Mouse (Mus musculus) left cerebral cortex, adult 8-10 months (tissue): ENCODE data around the gene Sbds. TPM values are rescaled to one million over a fixed set of nuclear protein-coding genes. Genes with fewer than 3 reads are reported as not detected.
"Not testable (repeated sequence)": the region's sequence is repeated elsewhere in the genome, so short reads cannot be mapped to it uniquely, and the experiment has no call there.

Experiments used
- DNase-seq, 2 experiments: peaks; one replicate each; pipeline ENCODE4 v3.0.0; 2022; ENCODE audit warnings: low spot score in 2 of 2
- total RNA-seq, 4 experiments: library from RNA; stranded (reverse); gene quantifications; 2 replicates each; pipeline ENCODE4 v1.2.4; 2022

Sbds gene
- total RNA-seq, 4 experiments from 2014 or later = 77.8 to 89.1 (median 86.8) TPM

DNA sequence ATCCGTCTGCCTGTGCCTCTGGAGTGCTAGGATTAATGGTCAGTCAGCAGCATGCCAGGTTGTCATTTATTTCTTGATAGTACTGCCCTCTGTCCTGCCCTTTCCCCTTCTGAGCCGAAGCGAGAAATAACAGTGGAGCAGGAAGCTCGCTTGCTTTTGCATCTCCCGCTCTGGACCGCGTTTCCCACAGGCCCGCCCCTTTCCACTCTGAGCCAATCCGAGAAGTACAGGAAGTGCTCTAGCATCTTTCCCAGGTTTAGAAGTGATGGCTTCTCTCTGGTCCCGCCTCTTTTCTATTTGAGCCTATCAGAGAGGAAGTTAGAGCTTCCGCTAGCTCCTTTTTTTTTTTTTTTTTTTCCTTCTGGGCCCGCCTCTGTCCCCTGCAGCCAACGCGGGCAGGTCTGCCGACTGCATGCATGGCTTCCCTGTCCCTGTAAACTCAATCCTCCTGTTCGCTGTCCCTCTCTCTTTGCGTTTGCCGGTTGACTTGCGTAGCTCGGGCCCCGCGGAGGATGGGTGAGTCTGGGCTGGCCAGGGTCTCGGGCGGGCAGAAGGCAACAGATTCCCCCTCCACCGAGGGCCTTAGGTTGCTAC is 1.4 kb upstream of the Sbds start:
- DNase-seq = peak; percentile 71 to 93

DNA sequence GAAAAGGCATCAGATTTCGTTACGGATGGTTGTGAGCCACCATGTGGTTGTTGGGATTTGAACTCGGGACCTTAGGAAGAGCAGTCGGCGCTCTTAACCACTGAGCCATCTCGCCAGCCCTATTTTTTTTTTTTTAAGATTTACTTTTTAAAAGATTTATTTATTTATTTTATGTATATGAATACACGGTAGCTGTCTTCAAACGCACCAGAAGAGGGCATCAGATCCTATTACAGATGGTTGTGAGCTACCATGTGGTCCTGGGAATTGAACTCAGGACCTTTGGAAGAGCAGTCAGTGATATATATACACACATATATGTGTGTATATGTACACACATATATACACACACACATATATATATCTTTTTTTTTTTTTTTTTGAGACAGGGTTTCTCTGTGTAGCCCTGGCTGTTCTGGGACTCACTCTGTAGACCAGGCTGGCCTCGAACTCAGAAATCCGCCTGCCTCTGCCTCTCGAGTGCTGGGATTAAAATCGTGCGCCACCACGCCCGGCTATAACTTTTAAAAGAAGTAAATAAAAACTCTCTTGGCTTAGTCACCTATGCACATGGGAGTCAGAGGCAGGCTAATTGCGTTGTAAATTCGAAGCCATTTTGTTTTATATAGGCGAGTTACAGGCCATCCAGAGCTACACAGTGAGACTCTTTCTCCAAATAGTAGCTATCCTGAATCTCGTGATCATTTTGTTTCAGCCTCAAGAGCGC is 632 bp upstream of the Sbds start:
- not testable (repeated sequence) for DNase-seq

DNA sequence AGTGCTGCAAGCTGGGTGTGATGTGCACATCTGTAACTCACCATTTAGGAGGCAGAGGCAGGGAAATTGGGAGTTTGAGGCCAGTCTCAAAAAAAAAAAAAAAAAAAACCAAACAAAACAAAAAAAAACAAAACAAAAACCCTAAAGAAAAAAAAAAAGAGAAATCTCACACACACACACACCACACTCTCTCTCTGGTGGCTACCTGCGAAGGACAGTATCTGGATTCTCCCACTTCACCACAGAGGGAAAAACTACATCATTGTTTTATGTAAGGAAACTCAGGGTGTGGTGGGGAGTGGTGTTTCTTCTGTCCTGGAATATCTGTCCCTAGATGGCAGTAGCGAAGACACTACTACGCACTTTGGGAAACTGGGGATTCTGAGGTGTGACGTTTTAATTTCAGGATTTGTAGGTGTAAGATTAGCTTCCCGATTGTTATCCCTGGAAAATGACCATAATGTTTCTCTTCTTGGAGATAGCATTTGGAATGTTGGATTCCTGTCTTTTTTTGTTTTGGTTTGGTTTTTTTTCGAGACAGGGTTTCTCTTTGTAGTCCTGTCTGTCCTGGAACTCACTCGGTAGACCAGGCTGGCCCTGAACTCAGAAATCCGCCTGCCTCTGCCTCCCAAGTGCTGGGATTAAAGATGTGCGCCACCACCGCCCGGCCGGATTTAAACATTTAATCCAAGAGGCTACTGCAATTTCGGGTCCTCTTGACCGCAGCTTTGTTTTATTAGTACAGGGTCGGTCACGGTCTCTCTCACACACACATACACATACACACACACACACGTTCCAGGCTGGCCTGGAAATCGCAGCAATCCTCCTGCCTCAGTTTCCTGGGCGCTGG is 940 bp downstream of the Sbds start:
- DNase-seq = no peak

DNA sequence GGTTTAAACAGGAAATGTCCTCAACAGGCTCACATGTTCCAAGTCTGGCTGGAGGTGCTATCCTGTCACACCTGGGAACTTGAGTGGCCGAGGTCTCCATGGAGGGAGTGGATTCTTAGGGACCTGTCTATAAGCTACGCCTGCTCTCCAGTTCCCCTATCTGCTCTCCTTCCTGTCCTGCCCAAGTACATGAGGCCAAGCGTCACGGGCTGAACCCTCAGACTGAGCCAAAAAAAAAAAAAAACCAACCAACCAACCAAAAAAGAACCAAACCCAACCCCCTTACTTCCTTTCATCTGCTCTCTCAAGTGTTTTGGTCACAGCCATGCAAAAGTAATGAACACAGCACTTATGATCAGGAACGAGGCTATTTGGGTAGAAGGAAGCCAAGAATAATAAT is 7.5 kb downstream of the Sbds start:
- DNase-seq = no peak

DNA sequence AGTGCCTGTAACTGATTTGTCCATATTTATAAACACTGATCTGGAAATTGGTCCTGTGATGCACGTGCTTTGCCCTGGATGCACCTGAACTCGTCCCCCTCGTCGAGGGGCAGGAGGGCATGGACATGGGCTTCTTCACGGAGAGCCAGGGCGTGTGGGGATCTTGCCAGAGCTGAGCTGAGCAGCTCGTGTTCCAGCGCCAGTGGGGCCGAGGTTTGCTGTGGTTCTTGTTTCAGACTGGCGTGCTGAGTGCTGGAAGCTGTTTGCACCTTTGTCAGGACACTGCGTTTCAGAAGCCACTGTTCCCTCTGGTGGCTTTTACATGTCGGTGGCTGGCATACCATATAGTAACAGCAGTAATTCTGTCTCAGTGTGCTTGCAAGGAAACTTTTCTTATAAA is 13.9 kb downstream of the Sbds start:
- no peak for DNase-seq

DNA sequence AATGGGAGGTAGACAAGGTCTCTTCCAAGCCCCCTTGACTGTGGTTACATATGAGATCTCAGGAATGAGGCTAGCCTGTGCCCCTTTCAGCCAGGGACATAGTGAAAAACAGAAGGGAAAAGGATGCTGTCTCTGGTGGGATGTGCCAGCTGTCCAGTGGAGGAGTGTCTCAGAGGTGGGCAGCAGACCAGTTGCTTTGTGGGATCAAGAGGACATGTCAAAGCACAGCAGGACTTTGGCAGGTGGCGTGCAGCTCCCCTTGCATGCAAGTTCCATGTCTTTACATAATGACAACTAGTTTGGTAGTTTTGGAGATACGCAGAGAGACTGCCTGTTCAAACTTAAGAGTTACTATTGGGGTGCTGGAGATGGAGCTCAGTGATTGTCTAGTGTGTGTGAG is 15.5 kb downstream of the Sbds start:
- DNase-seq = no peak

DNA sequence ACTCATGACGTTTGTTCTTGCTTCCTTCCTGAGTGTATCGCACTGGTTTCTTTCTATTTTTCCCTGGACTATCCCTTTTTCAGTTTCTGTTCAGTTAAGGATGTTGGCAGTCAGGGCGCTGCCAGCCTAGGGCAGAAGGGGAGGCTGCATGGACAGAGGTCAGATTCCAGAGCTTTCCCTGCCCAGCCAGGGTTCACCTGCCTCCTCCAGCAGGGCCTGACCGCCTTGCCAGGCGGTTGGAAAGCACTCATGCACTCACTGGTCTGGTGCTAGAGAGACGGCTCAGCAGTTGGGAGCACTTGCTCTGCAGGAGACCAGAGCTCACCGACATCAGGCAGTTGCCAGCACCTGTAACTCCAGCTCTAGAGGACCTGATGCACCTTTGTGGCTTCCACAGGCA is 16.1 kb downstream of the Sbds start:
- no peak for DNase-seq

DNA sequence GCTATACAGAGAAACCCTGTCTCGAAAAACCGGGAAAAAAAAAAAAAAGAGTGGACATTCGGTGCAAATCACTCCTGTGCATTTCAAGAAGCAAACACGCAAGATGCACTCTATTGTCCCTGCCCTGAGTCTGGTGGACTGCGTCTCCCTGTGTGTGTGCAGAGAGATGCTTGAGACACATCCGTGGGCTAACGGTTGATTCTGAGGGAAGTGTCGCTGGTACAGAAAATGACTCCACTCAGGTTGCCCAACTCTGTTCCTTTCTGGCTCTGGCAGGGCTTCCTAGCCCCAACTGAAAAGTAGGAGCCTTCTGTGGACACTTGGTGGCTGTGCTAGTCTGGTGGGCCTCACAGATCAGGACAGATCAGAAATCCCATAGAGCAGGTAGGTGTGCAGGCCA is 19.0 kb downstream of the Sbds start:
- DNase-seq = no peak

DNA sequence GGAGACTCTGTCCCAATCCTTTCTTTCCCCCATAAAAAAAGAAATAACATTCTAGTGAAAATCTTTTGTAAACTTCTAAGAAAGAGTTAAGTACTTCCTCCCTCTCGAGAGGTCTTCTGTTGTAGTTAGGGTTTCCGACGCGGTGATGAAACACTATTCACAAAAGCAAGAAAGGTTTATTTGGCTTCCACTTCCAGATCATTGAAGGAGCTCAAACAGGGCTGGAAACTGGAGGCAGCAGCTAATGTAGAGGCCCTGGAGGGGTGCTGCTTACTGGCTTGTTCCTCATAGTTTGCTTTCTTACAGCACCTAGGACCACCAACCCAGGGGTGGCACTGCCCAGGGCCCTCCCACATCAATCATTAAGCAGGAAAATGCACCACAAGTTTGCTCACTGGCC is 27.2 kb downstream of the Sbds start:
- no peak for DNase-seq

DNA sequence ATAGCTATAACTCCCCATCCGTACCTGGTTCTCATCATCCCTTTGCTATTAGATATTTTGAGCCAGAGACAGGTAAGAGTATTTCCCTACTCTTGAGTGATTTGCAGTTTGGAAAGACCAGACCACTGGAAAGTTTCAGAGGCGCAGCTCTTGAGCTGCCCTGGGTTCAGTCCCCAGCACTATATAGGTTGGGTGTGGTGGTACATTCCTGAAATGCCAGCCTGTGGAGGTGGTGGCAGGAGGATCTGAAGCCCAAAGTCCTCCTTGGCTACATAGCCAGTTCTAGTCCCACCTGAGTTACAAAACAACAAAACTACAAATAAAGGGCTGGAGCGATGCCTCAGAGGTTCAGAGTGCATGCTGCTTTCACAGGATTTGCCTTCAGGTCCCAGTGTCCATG is 28.5 kb downstream of the Sbds start:
- DNase-seq = no peak

DNA sequence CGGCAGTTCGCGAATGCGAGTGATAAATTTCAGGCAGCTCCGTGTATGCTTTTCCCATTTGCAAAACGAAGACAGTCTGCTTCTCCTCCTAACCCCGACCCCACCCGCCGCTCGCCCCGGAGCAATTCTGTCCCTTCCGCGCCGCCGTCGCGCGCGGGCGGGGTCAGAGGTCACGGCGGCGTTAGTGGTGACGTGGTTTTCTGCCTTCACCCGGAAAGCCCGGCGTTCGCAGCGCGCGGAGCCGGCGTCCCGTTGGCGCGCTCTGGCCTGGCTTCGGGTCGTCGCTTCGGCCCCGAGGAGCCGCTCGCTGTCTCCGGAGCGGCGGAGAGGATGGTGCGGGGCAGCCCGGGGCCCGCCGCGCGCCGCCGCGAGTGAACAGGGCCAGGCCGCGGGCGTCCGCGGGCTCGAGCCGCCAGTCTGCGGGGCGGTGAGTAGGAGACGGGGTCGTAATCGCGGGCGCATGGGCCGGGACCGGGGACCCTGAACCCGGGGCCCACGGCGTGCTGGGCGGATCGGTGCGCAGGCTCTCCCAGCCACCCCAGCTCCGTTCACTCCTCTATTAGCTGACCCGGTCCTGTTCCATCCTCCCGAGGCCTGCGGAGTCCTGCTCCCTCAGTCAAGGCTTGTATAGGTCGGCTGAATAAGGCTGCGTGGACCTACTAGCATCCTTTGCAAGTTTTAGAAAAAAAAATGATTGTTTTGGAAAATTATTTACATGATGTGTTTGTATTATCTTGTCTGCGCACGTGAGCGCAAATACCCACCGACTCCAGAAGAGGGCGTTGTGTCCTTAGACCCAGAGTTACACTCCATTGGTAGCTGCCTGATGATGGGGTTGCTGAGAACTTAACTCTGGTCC is 33.0 kb downstream of the Sbds start:
- DNase-seq = peak; percentile 89 to 96

DNA sequence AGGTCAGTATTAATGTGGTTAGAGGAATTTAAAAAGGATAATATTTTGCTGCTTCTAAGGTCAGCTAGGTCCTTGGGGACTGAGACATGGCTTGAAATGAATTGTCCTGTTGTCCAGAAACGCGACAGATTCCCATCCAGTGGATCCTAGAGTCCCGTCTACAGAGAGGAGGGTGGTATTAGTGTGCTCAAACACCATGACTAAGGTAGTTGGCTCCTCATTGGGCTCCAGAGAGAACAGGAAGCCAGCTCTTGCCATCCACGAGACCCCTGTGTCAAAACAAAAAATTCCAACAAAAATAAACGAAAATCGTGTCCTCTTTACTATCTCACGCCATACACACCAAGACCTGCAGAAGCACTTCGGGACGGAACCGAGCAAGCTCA is 33.6 kb downstream of the Sbds start:
- peak in 1 of 2 experiments; percentile 33 for DNase-seq

DNA sequence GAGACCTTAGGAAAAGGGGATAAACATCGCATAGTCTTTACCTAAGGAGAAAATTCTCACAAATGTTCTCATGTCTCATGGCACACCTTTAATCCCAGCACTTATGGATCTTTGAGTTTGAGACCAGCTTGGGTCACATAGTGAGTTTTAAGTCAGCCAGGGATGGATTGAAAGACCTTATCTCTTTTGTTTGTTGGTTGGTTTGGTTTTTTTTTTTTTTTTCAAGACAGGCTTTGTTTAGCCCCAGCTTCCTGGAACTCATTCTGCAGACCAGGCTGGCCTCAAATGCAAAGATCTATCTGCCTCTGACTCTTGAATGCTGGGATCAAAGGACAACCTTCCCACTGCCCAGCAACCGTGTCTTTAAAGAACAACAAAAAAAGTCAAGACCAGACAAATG is 34.0 kb downstream of the Sbds start:
- DNase-seq = no peak

DNA sequence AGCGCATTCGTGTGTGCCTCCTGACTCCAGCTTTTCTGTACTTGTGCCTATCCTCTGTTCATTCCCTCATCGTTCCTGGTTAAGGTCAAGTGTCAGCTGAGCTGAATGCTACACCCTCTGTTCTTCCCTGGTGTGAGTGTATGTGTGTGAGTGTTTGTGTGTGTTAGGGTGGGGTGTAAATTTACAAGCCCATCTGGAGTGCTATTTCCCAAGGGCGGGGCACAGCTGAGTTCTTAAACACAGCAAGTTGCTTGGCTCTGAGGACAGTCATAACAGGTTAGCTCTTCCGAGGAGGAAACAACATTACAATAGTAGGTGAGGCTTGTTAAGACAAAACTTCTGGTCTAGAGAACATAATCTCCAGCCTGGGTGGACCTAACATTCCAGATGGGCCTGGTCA is 37.0 kb downstream of the Sbds start:
- DNase-seq = no peak

DNA sequence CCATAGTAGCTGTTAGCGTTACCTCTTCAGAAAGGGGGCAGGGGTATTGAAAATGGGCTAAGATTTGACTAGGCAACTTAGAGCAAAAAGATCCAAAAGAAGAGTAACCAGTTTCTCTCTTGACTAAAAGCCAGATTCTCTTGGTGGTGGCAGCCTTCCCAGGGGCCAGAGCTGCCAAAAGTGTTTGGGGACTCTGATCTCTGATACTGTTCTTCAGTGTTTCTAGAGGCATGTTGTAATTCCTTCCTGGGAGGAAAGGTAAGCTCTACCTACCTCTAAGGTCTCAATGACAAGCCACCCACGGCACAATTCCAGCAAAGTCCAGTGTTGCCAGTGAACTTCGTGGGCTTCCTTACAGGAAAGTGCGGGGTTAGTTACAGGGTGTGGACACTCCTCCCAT is 37.9 kb downstream of the Sbds start:
- DNase-seq = no peak

DNA sequence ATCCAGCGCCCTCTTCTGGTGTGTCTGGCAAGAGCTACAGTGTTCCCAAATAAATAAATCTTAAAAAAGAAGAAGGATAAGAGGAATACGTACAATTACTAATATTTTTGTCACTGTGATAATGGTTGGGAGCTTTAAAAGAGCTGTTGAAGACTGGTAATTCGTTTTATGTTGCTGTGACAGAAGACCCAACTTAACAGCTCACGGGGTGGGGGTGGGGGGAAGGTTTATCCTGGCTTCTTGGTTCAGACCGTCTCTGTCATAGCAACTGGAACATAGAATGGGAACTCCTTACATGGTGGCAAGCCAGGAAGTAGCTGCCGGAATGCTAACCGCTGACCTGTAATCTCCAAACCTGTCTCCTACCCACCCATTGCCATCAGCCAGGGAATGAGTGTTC is 38.5 kb downstream of the Sbds start, which contains the start of gene Tmem248:
Gene Tmem248 (plus strand): TSS at position 301 of the 400 bp plus-strand sequence.
- no peak for DNase-seq

DNA sequence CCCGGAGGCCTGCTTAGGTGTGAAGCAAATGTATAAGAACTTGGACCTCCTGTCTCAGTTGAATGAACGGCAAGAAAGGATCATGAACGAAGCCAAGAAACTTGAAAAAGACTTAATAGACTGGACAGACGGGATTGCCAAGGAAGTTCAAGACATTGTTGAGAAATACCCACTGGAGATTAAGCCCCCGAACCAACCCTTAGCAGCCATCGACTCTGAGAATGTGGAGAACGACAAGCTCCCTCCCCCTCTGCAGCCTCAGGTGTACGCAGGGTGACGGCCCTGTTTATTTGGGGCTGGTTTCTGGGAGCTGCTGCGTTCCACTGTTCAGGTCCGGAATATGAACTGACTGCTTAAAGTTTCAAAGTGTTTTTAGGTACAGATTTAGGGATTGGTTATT is 42.4 kb downstream of the Sbds start:
- no peak for DNase-seq

DNA sequence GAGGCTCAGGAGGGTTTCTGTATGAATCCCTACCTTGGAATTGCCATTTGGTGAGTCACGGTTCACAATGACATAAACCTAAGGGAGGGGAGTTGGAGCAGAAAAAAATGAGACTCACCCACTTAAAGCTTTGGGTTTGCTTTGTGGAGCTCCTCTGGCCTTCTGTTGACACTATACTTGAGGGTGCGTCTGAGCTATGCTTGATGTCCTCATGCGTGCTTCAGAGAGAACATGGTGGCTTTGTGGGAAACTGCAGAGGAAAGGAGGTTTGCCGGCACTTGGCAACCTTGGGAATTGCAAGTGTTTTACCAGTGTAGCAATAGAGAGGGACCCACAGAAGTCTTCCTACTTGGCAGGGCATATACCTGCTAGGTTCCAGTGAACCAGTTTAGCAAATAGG is 48.0 kb downstream of the Sbds start:
- no peak for DNase-seq

DNA sequence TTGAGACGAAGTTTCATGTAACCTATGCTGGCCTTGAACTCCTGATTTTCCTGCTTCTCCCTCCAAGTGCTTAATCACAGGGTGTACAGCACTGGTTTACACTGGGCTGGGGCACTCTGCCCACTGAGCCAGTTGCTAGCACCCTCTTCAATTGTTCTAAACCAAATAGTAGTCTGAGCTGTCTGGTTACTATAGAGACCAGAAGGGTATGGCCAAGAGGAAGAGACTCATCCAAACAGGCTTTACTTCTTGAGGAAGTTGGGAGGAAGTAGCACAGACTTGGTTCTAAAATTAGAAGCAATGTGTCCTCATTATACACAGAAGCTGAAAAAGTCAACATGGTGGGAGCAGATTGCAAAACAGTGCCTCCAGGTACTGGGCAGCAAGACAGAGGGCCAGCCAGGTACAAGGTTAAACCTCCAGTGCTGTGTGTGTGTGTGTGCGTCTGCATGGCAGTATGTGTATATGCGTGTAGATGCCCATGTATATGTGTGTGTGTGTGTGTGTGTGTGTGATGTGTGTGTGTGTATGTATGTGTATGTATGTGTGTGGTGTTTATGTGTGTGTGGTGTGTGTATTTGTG is 49.8 kb downstream of the Sbds start:
- no peak for DNase-seq

DNA sequence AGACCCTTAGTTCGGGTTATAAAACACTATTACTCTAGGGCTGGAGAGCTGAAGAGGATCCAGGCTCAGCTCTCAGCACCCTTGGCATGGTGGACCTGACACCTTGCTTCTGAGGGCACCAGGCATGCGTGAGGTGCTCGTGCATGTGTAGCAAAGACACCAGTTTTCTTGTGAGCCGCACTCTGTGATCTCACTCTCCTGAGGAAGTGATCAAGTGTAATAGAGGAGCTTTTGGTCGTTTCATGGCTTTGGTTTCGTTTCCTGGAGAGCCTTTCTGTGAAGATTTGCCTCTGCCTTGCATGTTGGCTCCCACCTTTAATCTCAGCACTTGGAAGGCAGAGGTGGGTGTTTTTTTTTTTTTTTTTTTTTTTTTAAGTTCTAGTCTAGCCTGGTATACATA is 50.8 kb downstream of the Sbds start:
- DNase-seq = no peak

DNA sequence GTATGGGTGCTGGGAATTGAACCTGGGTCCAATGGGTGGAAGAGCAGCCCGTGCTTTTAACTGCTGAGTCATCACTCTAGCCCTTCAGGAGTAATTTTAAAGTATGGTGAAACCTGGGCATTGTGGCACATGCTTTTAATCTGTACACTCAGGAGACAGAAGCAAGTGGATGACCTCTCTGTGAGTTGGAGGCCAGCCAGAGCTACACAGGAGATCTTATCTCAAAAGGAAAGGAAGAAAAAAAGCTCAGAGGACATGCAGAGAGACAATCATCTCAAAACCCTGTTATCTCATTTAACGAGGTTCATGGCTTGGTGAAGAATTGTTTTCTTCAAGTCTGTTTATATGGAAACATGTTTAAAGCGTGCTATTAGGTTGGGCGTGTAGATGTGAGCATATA is 51.4 kb downstream of the Sbds start:
- no peak for DNase-seq
